Mouse (Mus musculus) thymus, postnatal 25 days (tissue): ENCODE measurements around the gene Bcorl1.
A peak's percentile ranks its signal among the peaks of the same experiment; 100 is the strongest.

ENCODE experiments used
- DNase-seq: peaks from one replicate; pipeline ENCODE4 v3.0.0; 2022

The Bcorl1 gene

GRCm38 (mm10) chrX:48449646-48450045, 108.5 kb downstream of the Bcorl1 start:
- DNase-seq, result no peak

DNA sequence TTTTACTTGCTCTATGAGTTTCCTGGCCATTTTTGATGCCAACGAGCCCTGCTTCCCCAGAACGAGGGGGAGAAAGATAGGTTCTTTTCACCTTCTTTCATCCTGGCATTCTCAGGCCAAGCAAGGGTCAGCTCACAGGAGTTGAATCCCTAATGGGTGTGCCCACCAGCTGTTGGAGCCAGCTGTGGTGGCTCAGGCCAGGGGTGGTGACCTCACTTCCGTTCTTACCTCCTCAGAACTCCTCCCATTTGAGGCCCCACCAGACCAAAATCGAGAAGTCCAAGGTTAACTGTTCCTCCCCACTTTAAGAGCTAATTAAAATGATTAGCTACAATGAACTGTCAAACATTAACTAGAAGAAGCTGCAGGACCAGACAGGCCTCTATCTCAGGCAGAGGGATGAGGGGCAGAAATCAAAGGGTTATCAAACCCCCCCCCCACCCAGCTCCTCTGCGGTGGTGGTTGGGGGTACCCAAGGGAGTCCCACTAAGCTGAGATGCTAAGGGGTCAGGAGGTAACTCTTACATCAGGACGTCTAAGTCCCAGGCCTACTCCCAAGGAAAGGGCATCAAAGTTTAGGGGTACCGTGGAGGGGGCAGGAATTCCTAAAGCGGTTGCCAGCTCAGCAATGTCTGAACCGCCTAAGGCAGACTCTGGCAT, 111.2 kb downstream of the Bcorl1 start:
- no peak for DNase-seq

GRCm38 (mm10) chrX:48452931-48453673, 111.9 kb downstream of the Bcorl1 start:
- DNase-seq, result no peak

- peak; percentile 82 for DNase-seq
These were observed 112.8 kb downstream of the Bcorl1 start for GRCm38 (mm10) chrX:48453736-48454494.

DNA sequence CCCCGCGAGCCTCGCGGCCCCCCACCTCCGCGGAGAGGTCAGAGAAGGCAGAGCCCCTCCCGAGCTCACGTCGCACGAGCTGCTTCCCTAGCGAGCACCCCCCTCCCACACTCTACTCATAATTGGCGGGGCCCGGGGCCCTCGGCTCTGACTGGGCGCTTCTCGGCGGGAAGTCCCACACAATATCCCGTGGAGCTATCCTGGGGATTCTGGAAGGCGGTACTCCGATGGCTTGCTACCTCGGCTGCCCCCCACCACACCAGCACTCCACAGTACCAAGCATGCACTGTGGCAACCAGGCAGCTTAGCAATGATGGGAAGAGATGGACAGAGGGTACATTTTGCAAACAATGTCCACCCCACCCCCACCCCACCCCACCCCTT, 113.3 kb downstream of the Bcorl1 start:
- no peak for DNase-seq

- peak; percentile 58 for DNase-seq
These were observed 113.9 kb downstream of the Bcorl1 start for GRCm38 (mm10) chrX:48455018-48455417.

DNA sequence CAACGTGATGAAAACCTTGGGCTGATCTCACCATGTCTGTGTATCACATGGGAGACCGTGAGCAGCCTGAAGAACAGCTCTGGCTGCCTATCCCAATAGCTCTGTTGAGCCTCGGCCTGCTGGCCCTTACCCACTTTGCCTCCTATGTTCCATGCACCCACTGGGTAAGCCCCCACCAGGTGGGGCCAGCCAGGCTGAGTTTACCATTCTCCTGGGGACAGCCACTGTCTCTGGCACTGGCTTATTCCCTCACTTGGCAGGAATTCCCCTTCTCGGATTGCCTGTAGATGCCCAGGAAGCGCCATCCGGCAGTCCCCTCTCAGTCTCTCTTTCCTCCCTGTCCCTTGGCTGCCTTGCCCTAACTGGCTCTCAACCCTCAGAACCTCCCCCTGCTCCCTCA, 115.8 kb downstream of the Bcorl1 start:
- DNase-seq, result no peak
